Mouse (Mus musculus) bone marrow macrophage, adult 2 months (primary cell): Measurements from ENCODE around the gene Atxn2l.

ENCODE experiments used
- CTCF ChIP-seq: IDR thresholded peaks from 2 replicates; pipeline ENCODE4 v1.5.1; 2012; ENCODE audit warnings: low read depth, mild to moderate bottlenecking, low read length, moderate library complexity
- POLR2A ChIP-seq: IDR thresholded peaks from 2 replicates; pipeline ENCODE4 v1.6.1; 2012; ENCODE audit warnings: mild to moderate bottlenecking, low read depth, low read length, borderline replicate concordance

- TF ChIP-seq CTCF (no peak), POLR2A (no peak)
Measured at GRCm38 (mm10) chr7:126482392-126482871, 20.8 kb downstream of the Atxn2l start.
